Mouse (Mus musculus) forebrain, embryonic 12.5 days (tissue): ENCODE data around the gene Pde6d. TPM values are rescaled to one million over a fixed set of nuclear protein-coding genes. Genes with fewer than 3 reads are reported as not detected.
A peak's percentile ranks its signal among the peaks of the same experiment; 100 is the strongest.

Source experiments
- ATAC-seq: fragments of 200-750 bp; cut with Nextera tagmentation; 2 replicates; pipeline ENCODE4 v1.8.0; 2017; ENCODE audit warnings: moderate TSS enrichment; ENCODE audit not compliant: low FRiP score
- H3K27ac ChIP-seq: fragments of 300-500 bp; sonication (generic); 2 replicates; pipeline ENCODE4 v1.5.1; 2016; ENCODE audit warnings: mild to moderate bottlenecking
- H3K27me3 ChIP-seq: fragments of 300-500 bp; sonication (generic); 2 replicates; pipeline ENCODE4 v1.6.1; 2016; ENCODE audit warnings: mild to moderate bottlenecking
- H3K36me3 ChIP-seq: fragments of 300-500 bp; sonication (generic); replicated peaks from 2 replicates; pipeline ENCODE4 v1.6.1; 2016; ENCODE audit warnings: mild to moderate bottlenecking
- H3K4me1 ChIP-seq: fragments of 300-500 bp; sonication (generic); 2 replicates; pipeline ENCODE4 v1.6.1; 2016
- H3K4me2 ChIP-seq: fragments of 300-500 bp; sonication (generic); 2 replicates; pipeline ENCODE4 v1.6.1; 2016; ENCODE audit warnings: mild to moderate bottlenecking, moderate library complexity
- H3K4me3 ChIP-seq: fragments of 300-500 bp; sonication (generic); replicated peaks from 2 replicates; pipeline ENCODE4 v1.5.1; 2016; ENCODE audit warnings: mild to moderate bottlenecking
- H3K9ac ChIP-seq: fragments of 300-500 bp; sonication (generic); 2 replicates; pipeline ENCODE4 v1.6.1; 2016; ENCODE audit warnings: mild to moderate bottlenecking
- H3K9me3 ChIP-seq: fragments of 300-500 bp; sonication (generic); 2 replicates; pipeline ENCODE4 v1.6.1; 2016
- WGBS: fragments of 180-500 bp; shearing (Covaris S2); methylation state at CpG from one replicate; pipeline ENCODE4 v1.1.7; 2016; 5-methylcytosine and 5-hydroxymethylcytosine counted together
- polyA plus RNA-seq: library from polyadenylated mRNA; unstranded; fragments of >200 nt; fragmentation: Nextera tagmentation; extraction: Ambion mirVana; gene quantifications from 2 replicates; pipeline ENCODE4 v1.2.1, GENCODE M21; 2016

Pde6d gene
- polyA plus RNA-seq, 1 experiment from 2014 or later: 91.7 TPM

- H3K27me3 ChIP-seq: no peaks in the 10 kb centered on the region
- ATAC-seq: no peak
- peak overlapping the region; percentile 33 for H3K4me2 ChIP-seq
- H3K27ac ChIP-seq: peak overlapping the region; percentile 77
- H3K36me3 ChIP-seq: peaks cover 38% of the 10 kb centered on the region
- H3K4me3 ChIP-seq: peak overlapping the region; percentile 19; the same call in 1 of the 2 replicates
- no peaks in the 10 kb centered on the region for H3K9me3 ChIP-seq
- peak overlapping the region; percentile 17 for H3K9ac ChIP-seq
- H3K4me1 ChIP-seq: peaks cover 33% of the 10 kb centered on the region
- 23% methylated on average over 4 of the region's 4 CpGs for whole genome bisulfite sequencing
These were observed 51.4 kb downstream of the Pde6d start for GRCm38 (mm10) chr1:86530871-86531546.

GRCm38 (mm10) chr1:86529590-86529989 lies 52.8 kb downstream of the Pde6d start:
- H3K4me3 ChIP-seq: peak overlapping the region; percentile 96
- H3K9me3 ChIP-seq: no peaks in the 10 kb centered on the region
- ATAC-seq: no peak
- H3K36me3 ChIP-seq: peaks cover 38% of the 10 kb centered on the region
- no peaks in the 10 kb centered on the region for H3K27me3 ChIP-seq
- peak overlapping the region; percentile 100 for H3K9ac ChIP-seq
- peak overlapping the region; percentile 95; the same call in 1 of the 2 replicates for H3K27ac ChIP-seq
- WGBS: 53% methylated on average over 4 of the region's 4 CpGs
- peak overlapping the region; percentile 85 for H3K4me2 ChIP-seq
- peaks cover 40% of the 10 kb centered on the region for H3K4me1 ChIP-seq

- H3K9me3 ChIP-seq: no peaks in the 10 kb centered on the region
- H3K4me3 ChIP-seq: peak overlapping the region; percentile 96
- WGBS: under 1% methylated on average over 15 of the region's 15 CpGs
- ATAC-seq: no peak
- peak overlapping the region; percentile 85 for H3K4me2 ChIP-seq
- peak overlapping the region; percentile 100 for H3K9ac ChIP-seq
- peaks cover 46% of the 10 kb centered on the region for H3K4me1 ChIP-seq
- H3K27ac ChIP-seq: peak overlapping the region; percentile 95
- no peaks in the 10 kb centered on the region for H3K27me3 ChIP-seq
- H3K36me3 ChIP-seq: peaks cover 35% of the 10 kb centered on the region
These were observed 53.8 kb downstream of the Pde6d start for GRCm38 (mm10) chr1:86528571-86529180.

GRCm38 (mm10) chr1:86527599-86528486 lies 54.6 kb downstream of the Pde6d start:
- peak overlapping the region; percentile 100 for H3K9ac ChIP-seq
- H3K27me3 ChIP-seq: no peaks in the 10 kb centered on the region
- WGBS: under 1% methylated on average over 86 of the region's 89 CpGs
- peaks cover 29% of the 10 kb centered on the region for H3K36me3 ChIP-seq
- peak overlapping the region; percentile 85 for H3K4me2 ChIP-seq
- no peaks in the 10 kb centered on the region for H3K9me3 ChIP-seq
- peak overlapping the region; percentile 95 for H3K27ac ChIP-seq
- H3K4me1 ChIP-seq: peaks cover 46% of the 10 kb centered on the region
- H3K4me3 ChIP-seq: peak overlapping the region; percentile 96
- peak; percentile 3; the same call in 1 of the 2 replicates for ATAC-seq

- Histone ChIP-seq H3K4me1 (peaks cover 44% of the 10 kb centered on the region), H3K4me2 (peak overlapping the region; percentile 85), H3K4me3 (peak overlapping the region; percentile 96), H3K9ac (peak overlapping the region; percentile 100), H3K27ac (peak overlapping the region; percentile 95), H3K27me3 (no peaks in the 10 kb centered on the region), H3K9me3 (no peaks in the 10 kb centered on the region), H3K36me3 (peaks cover 28% of the 10 kb centered on the region)
- under 1% methylated on average over 111 of the region's 111 CpGs for whole genome bisulfite sequencing
- ATAC-seq: no peak
These were observed 55.4 kb downstream of the Pde6d start for GRCm38 (mm10) chr1:86526789-86527598.

GRCm38 (mm10) chr1:86526116-86526788 lies 56.2 kb downstream of the Pde6d start, which contains the start of gene Ptma:
Gene Ptma, plus strand, starts transcription at chr1:86526726.
- peak within 1 kb of the TSS; percentile 96 for H3K4me3 ChIP-seq
- H3K9me3 ChIP-seq: no peaks in the 10 kb centered on the region
- peak; percentile 95 for ATAC-seq
- peak within 1 kb of the TSS; percentile 100 for H3K27ac ChIP-seq
- peaks cover 39% of the 10 kb centered on the region for H3K4me1 ChIP-seq
- H3K27me3 ChIP-seq: no peaks in the 10 kb centered on the region
- H3K4me2 ChIP-seq: peak within 1 kb of the TSS; percentile 85
- peaks cover 21% of the 10 kb centered on the region for H3K36me3 ChIP-seq
- peak within 1 kb of the TSS; percentile 100 for H3K9ac ChIP-seq
- under 1% methylated on average over 52 of the region's 63 CpGs for WGBS

- Histone ChIP-seq H3K36me3 (peaks cover 15% of the 10 kb centered on the region), H3K27ac (peak overlapping the region; percentile 100), H3K4me3 (peak overlapping the region; percentile 96), H3K9ac (peak overlapping the region; percentile 84), H3K9me3 (no peaks in the 10 kb centered on the region), H3K4me1 (peaks cover 32% of the 10 kb centered on the region), H3K4me2 (peak overlapping the region; percentile 81), H3K27me3 (no peaks in the 10 kb centered on the region)
- peak; percentile 15 for ATAC-seq
- WGBS: under 1% methylated on average over 44 of the region's 44 CpGs
These were observed 56.8 kb downstream of the Pde6d start for GRCm38 (mm10) chr1:86525499-86526115.

GRCm38 (mm10) chr1:86524619-86525498 lies 57.6 kb downstream of the Pde6d start:
- peak overlapping the region; percentile 96 for H3K4me3 ChIP-seq
- peak overlapping the region; percentile 81 for H3K4me2 ChIP-seq
- no peaks in the 10 kb centered on the region for H3K27me3 ChIP-seq
- peaks cover 30% of the 10 kb centered on the region for H3K4me1 ChIP-seq
- no peaks in the 10 kb centered on the region for H3K9me3 ChIP-seq
- WGBS: 2% methylated on average over 53 of the region's 53 CpGs
- peak overlapping the region; percentile 84 for H3K9ac ChIP-seq
- peak; percentile 81 for ATAC-seq
- H3K36me3 ChIP-seq: peaks cover 13% of the 10 kb centered on the region
- H3K27ac ChIP-seq: peak overlapping the region; percentile 100

- no peak overlapping the region; the same call in 1 of the 2 replicates for H3K4me3 ChIP-seq
- peak overlapping the region; percentile 81 for H3K4me2 ChIP-seq
- H3K9me3 ChIP-seq: no peaks in the 10 kb centered on the region
- H3K36me3 ChIP-seq: peaks cover 5% of the 10 kb centered on the region
- 90% methylated on average over 8 of the region's 8 CpGs for WGBS
- no peaks in the 10 kb centered on the region for H3K27me3 ChIP-seq
- peak overlapping the region; percentile 100 for H3K27ac ChIP-seq
- peak overlapping the region; percentile 84; the same call in 1 of the 2 replicates for H3K9ac ChIP-seq
- no peak for ATAC-seq
- peaks cover 22% of the 10 kb centered on the region for H3K4me1 ChIP-seq
These were observed 58.4 kb downstream of the Pde6d start for GRCm38 (mm10) chr1:86523776-86524618.
